Mouse (Mus musculus) forebrain, embryonic 11.5 days (tissue): ENCODE measurements around the gene Ascc1. TPM values are rescaled to one million over a fixed set of nuclear protein-coding genes. Genes with fewer than 3 reads are reported as not detected.

ENCODE experiments used
- ATAC-seq: fragments of 200-750 bp; cut with Nextera tagmentation; replicated peaks from 2 replicates; pipeline ENCODE4 v1.8.0; 2017; ENCODE audit warnings: moderate TSS enrichment; ENCODE audit not compliant: low FRiP score
- DNase-seq: peaks from one replicate; pipeline ENCODE4 v3.0.0-alpha.2; 2017; ENCODE audit warnings: low spot score
- H3K27ac ChIP-seq: fragments of 300-500 bp; sonication (generic); 2 replicates; pipeline ENCODE4 v1.5.1; 2014; ENCODE audit warnings: low read depth, low read length
- H3K27me3 ChIP-seq: fragments of 300-500 bp; sonication (generic); 2 replicates; pipeline ENCODE4 v1.6.1; 2014; ENCODE audit warnings: mild to moderate bottlenecking, low read length, mixed read lengths; ENCODE audit not compliant: control insufficient read depth, insufficient read depth
- H3K36me3 ChIP-seq: fragments of 300-500 bp; sonication (generic); 2 replicates; pipeline ENCODE4 v1.6.1; 2014; ENCODE audit warnings: mild to moderate bottlenecking, low read length, moderate library complexity, mixed read lengths; ENCODE audit not compliant: control insufficient read depth, insufficient read depth
- H3K4me1 ChIP-seq: fragments of 300-500 bp; sonication (generic); replicated peaks from 2 replicates; pipeline ENCODE4 v1.6.1; 2014; ENCODE audit warnings: low read length, mixed read lengths; ENCODE audit not compliant: control insufficient read depth, insufficient read depth
- H3K4me2 ChIP-seq: fragments of 300-500 bp; sonication (generic); 2 replicates; pipeline ENCODE4 v1.6.1; 2014; ENCODE audit warnings: low read depth, mild to moderate bottlenecking, low read length, moderate library complexity, mixed read lengths; ENCODE audit not compliant: severe bottlenecking
- H3K4me3 ChIP-seq: fragments of 300-500 bp; sonication (generic); 2 replicates; pipeline ENCODE4 v1.5.1; 2014; ENCODE audit warnings: low read depth, low read length
- H3K9ac ChIP-seq: fragments of 300-500 bp; sonication (generic); 2 replicates; pipeline ENCODE4 v1.6.1; 2014; ENCODE audit warnings: low read length
- H3K9me3 ChIP-seq: fragments of 300-500 bp; sonication (generic); 2 replicates; pipeline ENCODE4 v1.6.1; 2016; ENCODE audit warnings: low read length, mixed read lengths; ENCODE audit not compliant: control insufficient read depth
- WGBS: fragments of 180-500 bp; shearing (Covaris S2); extraction: QIAGEN DNeasy Blood & Tissue Kit; methylation state at CpG from one replicate; pipeline ENCODE4 v1.1.7; 2014; 5-methylcytosine and 5-hydroxymethylcytosine counted together
- polyA plus RNA-seq: library from polyadenylated mRNA; unstranded; fragments of >200 nt; fragmentation: Nextera tagmentation; extraction: Ambion mirVana; gene quantifications from 2 replicates; pipeline ENCODE4 v1.2.1, GENCODE M21; 2014

Ascc1 gene
- polyA plus RNA-seq, 1 experiment from 2014 or later, result 35.8 TPM

- Histone ChIP-seq H3K27ac (no peak overlapping the region), H3K36me3 (no peaks in the 10 kb centered on the region), H3K9ac (no peak overlapping the region; the same call in 1 of the 2 replicates), H3K4me2 (no peak overlapping the region), H3K4me1 (no peaks in the 10 kb centered on the region), H3K27me3 (no peaks in the 10 kb centered on the region), H3K9me3 (no peaks in the 10 kb centered on the region), H3K4me3 (no peak overlapping the region)
- WGBS, result 84% methylated on average over 5 of the region's 5 CpGs
- DNase-seq, result no peak
- ATAC-seq, result no peak
Measured at GRCm38 (mm10) chr10:60062173-60062572, 59.6 kb downstream of the Ascc1 start.

GRCm38 (mm10) chr10:60062931-60063330, 60.3 kb downstream of the Ascc1 start:
- no peaks in the 10 kb centered on the region for H3K9me3 ChIP-seq
- no peaks in the 10 kb centered on the region for H3K36me3 ChIP-seq
- H3K4me1 ChIP-seq, result no peaks in the 10 kb centered on the region
- 35% methylated on average over 5 of the region's 5 CpGs for WGBS
- no peak overlapping the region for H3K27ac ChIP-seq
- no peaks in the 10 kb centered on the region for H3K27me3 ChIP-seq
- H3K9ac ChIP-seq, result no peak overlapping the region
- DNase-seq (no peak), ATAC-seq (no peak)
- no peak overlapping the region for H3K4me3 ChIP-seq
- no peak overlapping the region for H3K4me2 ChIP-seq

GRCm38 (mm10) chr10:60066524-60066923, 63.9 kb downstream of the Ascc1 start:
- Histone ChIP-seq H3K27me3 (no peaks in the 10 kb centered on the region), H3K36me3 (no peaks in the 10 kb centered on the region), H3K4me2 (no peak overlapping the region), H3K4me3 (no peak overlapping the region), H3K9me3 (no peaks in the 10 kb centered on the region), H3K4me1 (no peaks in the 10 kb centered on the region), H3K9ac (no peak overlapping the region), H3K27ac (no peak overlapping the region)
- DNase-seq (peak; percentile 62), ATAC-seq (no peak)
- WGBS, result 76% methylated on average over 3 of the region's 3 CpGs

- Histone ChIP-seq H3K9me3 (no peaks in the 10 kb centered on the region), H3K9ac (no peak overlapping the region), H3K4me2 (no peak overlapping the region), H3K27ac (no peak overlapping the region), H3K27me3 (no peaks in the 10 kb centered on the region), H3K36me3 (no peaks in the 10 kb centered on the region), H3K4me1 (no peaks in the 10 kb centered on the region), H3K4me3 (no peak overlapping the region)
- ATAC-seq (no peak), DNase-seq (no peak)
- WGBS, result 94% methylated on average over 1 of the region's 1 CpGs
Measured at GRCm38 (mm10) chr10:60075159-60075558, 72.6 kb downstream of the Ascc1 start.

- ATAC-seq, result no peak
- Histone ChIP-seq H3K4me1 (0 out of 2 replicates have a peak, but pooled peaks cover 2% of the 10 kb centered on the region), H3K27me3 (no peaks in the 10 kb centered on the region), H3K4me3 (no peak overlapping the region), H3K27ac (no peak overlapping the region), H3K36me3 (no peaks in the 10 kb centered on the region), H3K4me2 (no peak overlapping the region), H3K9me3 (no peaks in the 10 kb centered on the region), H3K9ac (no peak overlapping the region)
- WGBS, result 90% methylated on average over 7 of the region's 7 CpGs
- DNase-seq, result no peak
Measured at GRCm38 (mm10) chr10:60077226-60077625, 74.6 kb downstream of the Ascc1 start.

- WGBS, result 83% methylated on average over 18 of the region's 18 CpGs
- Histone ChIP-seq H3K4me3 (no peak overlapping the region), H3K4me2 (no peak overlapping the region), H3K4me1 (0 out of 2 replicates have a peak, but pooled peaks cover 2% of the 10 kb centered on the region), H3K27ac (no peak overlapping the region), H3K27me3 (no peaks in the 10 kb centered on the region), H3K9ac (no peak overlapping the region), H3K36me3 (no peaks in the 10 kb centered on the region), H3K9me3 (no peaks in the 10 kb centered on the region)
- no peak for DNase-seq
- no peak for ATAC-seq
Measured at GRCm38 (mm10) chr10:60077736-60078560, 75.3 kb downstream of the Ascc1 start.

GRCm38 (mm10) chr10:60078561-60078917, 75.9 kb downstream of the Ascc1 start:
- H3K4me1 ChIP-seq, result 0 out of 2 replicates have a peak, but pooled peaks cover 2% of the 10 kb centered on the region
- no peak overlapping the region for H3K27ac ChIP-seq
- DNase-seq, result no peak
- no peaks in the 10 kb centered on the region for H3K36me3 ChIP-seq
- no peak overlapping the region for H3K4me2 ChIP-seq
- 91% methylated on average over 5 of the region's 5 CpGs for WGBS
- no peaks in the 10 kb centered on the region for H3K27me3 ChIP-seq
- ATAC-seq, result no peak
- H3K9ac ChIP-seq, result no peak overlapping the region
- H3K9me3 ChIP-seq, result no peaks in the 10 kb centered on the region
- no peak overlapping the region for H3K4me3 ChIP-seq

- ATAC-seq (no peak), DNase-seq (no peak)
- no peaks in the 10 kb centered on the region for H3K9me3 ChIP-seq
- H3K4me1 ChIP-seq, result 0 out of 2 replicates have a peak, but pooled peaks cover 2% of the 10 kb centered on the region
- H3K27me3 ChIP-seq, result no peaks in the 10 kb centered on the region
- no peak overlapping the region for H3K4me3 ChIP-seq
- no peaks in the 10 kb centered on the region for H3K36me3 ChIP-seq
- H3K4me2 ChIP-seq, result no peak overlapping the region
- WGBS, result 84% methylated on average over 3 of the region's 3 CpGs
- H3K9ac ChIP-seq, result no peak overlapping the region
- H3K27ac ChIP-seq, result no peak overlapping the region
Measured at GRCm38 (mm10) chr10:60080171-60080570, 77.6 kb downstream of the Ascc1 start.

GRCm38 (mm10) chr10:60080601-60080981, 78.0 kb downstream of the Ascc1 start:
- H3K36me3 ChIP-seq, result no peaks in the 10 kb centered on the region
- H3K27ac ChIP-seq, result no peak overlapping the region
- ATAC-seq (no peak), DNase-seq (no peak)
- no peak overlapping the region for H3K4me3 ChIP-seq
- no peaks in the 10 kb centered on the region for H3K27me3 ChIP-seq
- H3K4me1 ChIP-seq, result 0 out of 2 replicates have a peak, but pooled peaks cover 2% of the 10 kb centered on the region
- H3K4me2 ChIP-seq, result no peak overlapping the region
- H3K9me3 ChIP-seq, result no peaks in the 10 kb centered on the region
- no peak overlapping the region for H3K9ac ChIP-seq
- 74% methylated on average over 5 of the region's 5 CpGs for WGBS
